Mouse (Mus musculus) spleen, adult 2 months (tissue): ENCODE data around the gene Slc44a4.

Experiments
- CTCF ChIP-seq: fragments of 200-500 bp; IDR thresholded peaks from 2 replicates; pipeline ENCODE4 v1.5.1; 2011; ENCODE audit warnings: mild to moderate bottlenecking, inconsistent platforms; ENCODE audit not compliant: insufficient read depth, insufficient read length, insufficient replicate concordance; ENCODE audit errors: extremely low read depth
- POLR2A ChIP-seq: fragments of 200-500 bp; IDR thresholded peaks from 2 replicates; pipeline ENCODE4 v1.6.1; 2011; ENCODE audit warnings: low read depth, low read length, inconsistent platforms

GRCm38 (mm10) chr17:34975581-34976492 lies 61.6 kb downstream of the Slc44a4 start:
- TF ChIP-seq POLR2A (no peak), CTCF (no peak)
